Mouse (Mus musculus) limb, embryonic 12.5 days (tissue): ENCODE measurements around the gene Plrg1. TPM values are rescaled to one million over a fixed set of nuclear protein-coding genes. Genes with fewer than 3 reads are reported as not detected.

Source experiments
- ATAC-seq: fragments of 200-750 bp; cut with Nextera tagmentation; 2 replicates; pipeline ENCODE4 v1.8.0; 2017; ENCODE audit warnings: low read depth, moderate TSS enrichment; ENCODE audit not compliant: insufficient number of reproducible peaks, insufficient read depth, low FRiP score, low TSS enrichment
- H3K27ac ChIP-seq: fragments of 300-500 bp; sonication (generic); 2 replicates; pipeline ENCODE4 v1.5.1; 2016; ENCODE audit warnings: mild to moderate bottlenecking, moderate library complexity
- H3K27me3 ChIP-seq: fragments of 300-500 bp; sonication (generic); 2 replicates; pipeline ENCODE4 v1.6.1; 2016; ENCODE audit warnings: mild to moderate bottlenecking, moderate library complexity
- H3K36me3 ChIP-seq: fragments of 300-500 bp; sonication (generic); 2 replicates; pipeline ENCODE4 v1.6.1; 2016; ENCODE audit warnings: mild to moderate bottlenecking, moderate library complexity
- H3K4me1 ChIP-seq: fragments of 300-500 bp; sonication (generic); replicated peaks from 2 replicates; pipeline ENCODE4 v1.6.1; 2016
- H3K4me2 ChIP-seq: fragments of 300-500 bp; sonication (generic); 2 replicates; pipeline ENCODE4 v1.6.1; 2016; ENCODE audit warnings: mild to moderate bottlenecking, moderate library complexity
- H3K4me3 ChIP-seq: fragments of 300-500 bp; sonication (generic); replicated peaks from 2 replicates; pipeline ENCODE4 v1.5.1; 2016; ENCODE audit warnings: mild to moderate bottlenecking
- H3K9ac ChIP-seq: fragments of 300-500 bp; sonication (generic); replicated peaks from 2 replicates; pipeline ENCODE4 v1.6.1; 2016; ENCODE audit warnings: mild to moderate bottlenecking, moderate library complexity
- H3K9me3 ChIP-seq: fragments of 300-500 bp; sonication (generic); 2 replicates; pipeline ENCODE4 v1.6.1; 2016; ENCODE audit warnings: mild to moderate bottlenecking, moderate library complexity
- WGBS: fragments of 180-500 bp; shearing (Covaris S2); methylation state at CpG from one replicate; pipeline ENCODE4 v1.1.7; 2016; 5-methylcytosine and 5-hydroxymethylcytosine counted together
- polyA plus RNA-seq: library from polyadenylated mRNA; unstranded; fragments of >200 nt; fragmentation: Nextera tagmentation; extraction: Ambion mirVana; gene quantifications from 2 replicates; pipeline ENCODE4 v1.2.1, GENCODE M21; 2016

Plrg1 gene
- polyA plus RNA-seq, 1 experiment from 2014 or later: 123 TPM

- Histone ChIP-seq H3K4me1 (peaks cover 10% of the 10 kb centered on the region), H3K27me3 (no peaks in the 10 kb centered on the region), H3K4me3 (no peak overlapping the region), H3K27ac (no peak overlapping the region), H3K9me3 (no peaks in the 10 kb centered on the region), H3K4me2 (no peak overlapping the region), H3K9ac (no peak overlapping the region), H3K36me3 (peaks cover 5% of the 10 kb centered on the region)
- 89% methylated on average over 5 of the region's 5 CpGs for WGBS
- no peak for ATAC-seq
Observed at GRCm38 (mm10) chr3:83052102-83052501, 3.2 kb upstream of the Plrg1 start.

GRCm38 (mm10) chr3:83053126-83053525 lies 2.2 kb upstream of the Plrg1 start:
- 91% methylated on average over 7 of the region's 7 CpGs for WGBS

GRCm38 (mm10) chr3:83053758-83054157 lies 1.6 kb upstream of the Plrg1 start:
- no peak overlapping the region for H3K9ac ChIP-seq
- no peak for ATAC-seq
- H3K4me1 ChIP-seq: peaks cover 10% of the 10 kb centered on the region
- no peak overlapping the region for H3K4me2 ChIP-seq
- H3K27me3 ChIP-seq: no peaks in the 10 kb centered on the region
- peaks cover 20% of the 10 kb centered on the region for H3K36me3 ChIP-seq
- WGBS: 42% methylated on average over 10 of the region's 10 CpGs
- no peak overlapping the region for H3K4me3 ChIP-seq
- no peaks in the 10 kb centered on the region for H3K9me3 ChIP-seq
- no peak overlapping the region for H3K27ac ChIP-seq

More at GRCm38 (mm10) chr3:83053126-83053525, 2.2 kb upstream of the Plrg1 start:
- Histone ChIP-seq H3K27ac (no peak overlapping the region), H3K9me3 (no peaks in the 10 kb centered on the region), H3K36me3 (peaks cover 14% of the 10 kb centered on the region), H3K4me3 (no peak overlapping the region), H3K27me3 (no peaks in the 10 kb centered on the region), H3K9ac (no peak overlapping the region), H3K4me1 (peaks cover 10% of the 10 kb centered on the region), H3K4me2 (no peak overlapping the region)
- no peak for ATAC-seq

GRCm38 (mm10) chr3:83054759-83055158 lies 563 bp upstream of the Plrg1 start:
- Histone ChIP-seq H3K27me3 (no peaks in the 10 kb centered on the region), H3K9ac (no peak overlapping the region), H3K36me3 (peaks cover 30% of the 10 kb centered on the region), H3K4me1 (peaks cover 10% of the 10 kb centered on the region), H3K9me3 (no peaks in the 10 kb centered on the region), H3K27ac (no peak overlapping the region), H3K4me2 (peak overlapping the region; percentile 37), H3K4me3 (peak overlapping the region; percentile 80)
- ATAC-seq: no peak
- 32% methylated on average over 13 of the region's 13 CpGs for WGBS

GRCm38 (mm10) chr3:83057046-83057445 lies 1.7 kb downstream of the Plrg1 start:
- H3K9ac ChIP-seq: no peak overlapping the region
- H3K36me3 ChIP-seq: peaks cover 52% of the 10 kb centered on the region
- 0 out of 2 replicates have a peak overlapping the region, but pooled peaks have one; percentile 84 for H3K4me2 ChIP-seq
- H3K27ac ChIP-seq: no peak overlapping the region
- WGBS: 92% methylated on average over 2 of the region's 2 CpGs
- no peaks in the 10 kb centered on the region for H3K9me3 ChIP-seq
- H3K4me1 ChIP-seq: peaks cover 10% of the 10 kb centered on the region
- no peak for ATAC-seq
- H3K27me3 ChIP-seq: no peaks in the 10 kb centered on the region
- no peak overlapping the region for H3K4me3 ChIP-seq

- 84% methylated on average over 9 of the region's 9 CpGs for WGBS
Observed at GRCm38 (mm10) chr3:83067920-83068319, 12.6 kb downstream of the Plrg1 start.

GRCm38 (mm10) chr3:83068869-83069268 lies 13.5 kb downstream of the Plrg1 start:
- H3K27me3 ChIP-seq: no peaks in the 10 kb centered on the region
- peaks cover 94% of the 10 kb centered on the region for H3K36me3 ChIP-seq
- H3K27ac ChIP-seq: no peak overlapping the region
- H3K4me1 ChIP-seq: no peaks in the 10 kb centered on the region
- H3K4me3 ChIP-seq: no peak overlapping the region
- no peak for ATAC-seq
- WGBS: 95% methylated on average over 13 of the region's 13 CpGs
- H3K4me2 ChIP-seq: no peak overlapping the region
- H3K9me3 ChIP-seq: no peaks in the 10 kb centered on the region
- H3K9ac ChIP-seq: no peak overlapping the region

More at GRCm38 (mm10) chr3:83067920-83068319, 12.6 kb downstream of the Plrg1 start:
- Histone ChIP-seq H3K9me3 (no peaks in the 10 kb centered on the region), H3K36me3 (peaks cover 95% of the 10 kb centered on the region), H3K4me2 (no peak overlapping the region), H3K27ac (no peak overlapping the region), H3K4me3 (no peak overlapping the region), H3K9ac (no peak overlapping the region), H3K4me1 (no peaks in the 10 kb centered on the region), H3K27me3 (no peaks in the 10 kb centered on the region)
- ATAC-seq: no peak

- H3K36me3 ChIP-seq: peaks cover 81% of the 10 kb centered on the region
- H3K9ac ChIP-seq: no peak overlapping the region
- no peaks in the 10 kb centered on the region for H3K9me3 ChIP-seq
- H3K4me3 ChIP-seq: no peak overlapping the region
- no peaks in the 10 kb centered on the region for H3K27me3 ChIP-seq
- ATAC-seq: no peak
- no peaks in the 10 kb centered on the region for H3K4me1 ChIP-seq
- H3K27ac ChIP-seq: no peak overlapping the region
- whole genome bisulfite sequencing: 91% methylated on average over 4 of the region's 4 CpGs
- H3K4me2 ChIP-seq: no peak overlapping the region
Observed at GRCm38 (mm10) chr3:83070231-83070630, 14.9 kb downstream of the Plrg1 start.

GRCm38 (mm10) chr3:83076563-83076962 lies 21.2 kb downstream of the Plrg1 start:
- Histone ChIP-seq H3K36me3 (peaks cover 22% of the 10 kb centered on the region), H3K4me1 (peaks cover 4% of the 10 kb centered on the region), H3K9me3 (no peaks in the 10 kb centered on the region), H3K9ac (no peak overlapping the region), H3K27me3 (no peaks in the 10 kb centered on the region), H3K4me3 (no peak overlapping the region), H3K27ac (no peak overlapping the region), H3K4me2 (no peak overlapping the region)
- WGBS: 28% methylated on average over 3 of the region's 3 CpGs
- ATAC-seq: no peak

- Histone ChIP-seq H3K9ac (no peak overlapping the region), H3K9me3 (no peaks in the 10 kb centered on the region), H3K27ac (no peak overlapping the region), H3K4me3 (peak overlapping the region; percentile 27), H3K36me3 (no peaks in the 10 kb centered on the region), H3K4me1 (peaks cover 4% of the 10 kb centered on the region), H3K27me3 (no peaks in the 10 kb centered on the region), H3K4me2 (peak overlapping the region; percentile 58)
- 5% methylated on average over 11 of the region's 11 CpGs for WGBS
- ATAC-seq: no peak; the same call in 1 of the 2 replicates
Observed at GRCm38 (mm10) chr3:83080567-83081055, 25.3 kb downstream of the Plrg1 start.

- Histone ChIP-seq H3K27ac (no peak overlapping the region), H3K27me3 (peaks cover 4% of the 10 kb centered on the region; the same call in 1 of the 2 replicates), H3K4me1 (peaks cover 7% of the 10 kb centered on the region), H3K4me3 (no peak overlapping the region), H3K4me2 (no peak overlapping the region), H3K36me3 (no peaks in the 10 kb centered on the region), H3K9me3 (no peaks in the 10 kb centered on the region), H3K9ac (no peak overlapping the region)
- WGBS: 73% methylated on average over 6 of the region's 6 CpGs
- ATAC-seq: no peak
Observed at GRCm38 (mm10) chr3:83097586-83097985, 42.3 kb downstream of the Plrg1 start.

GRCm38 (mm10) chr3:83098546-83099034 lies 43.3 kb downstream of the Plrg1 start:
- Histone ChIP-seq H3K27me3 (peaks cover 4% of the 10 kb centered on the region; the same call in 1 of the 2 replicates), H3K4me3 (no peak overlapping the region), H3K27ac (no peak overlapping the region), H3K4me1 (peaks cover 7% of the 10 kb centered on the region), H3K36me3 (no peaks in the 10 kb centered on the region), H3K9me3 (no peaks in the 10 kb centered on the region), H3K4me2 (peak overlapping the region; percentile 44), H3K9ac (no peak overlapping the region)
- 30% methylated on average over 14 of the region's 14 CpGs for WGBS
- ATAC-seq: no peak
